Mouse (Mus musculus) adrenal gland, postnatal 10 days (tissue): ENCODE measurements around the gene Mfsd12. TPM values are rescaled to one million over a fixed set of nuclear protein-coding genes. Genes with fewer than 3 reads are reported as not detected.

Experiments
- DNase-seq: peaks from one replicate; pipeline ENCODE4 v3.0.0; 2021; ENCODE audit warnings: mixed read lengths
- total RNA-seq, 2 experiments: library from RNA; stranded (reverse); gene quantifications; 2 replicates each; pipeline ENCODE4 v1.2.3; 2021

Gene Mfsd12
- total RNA-seq, 2 experiments from 2014 or later: 17.8 to 22.8 TPM

DNA sequence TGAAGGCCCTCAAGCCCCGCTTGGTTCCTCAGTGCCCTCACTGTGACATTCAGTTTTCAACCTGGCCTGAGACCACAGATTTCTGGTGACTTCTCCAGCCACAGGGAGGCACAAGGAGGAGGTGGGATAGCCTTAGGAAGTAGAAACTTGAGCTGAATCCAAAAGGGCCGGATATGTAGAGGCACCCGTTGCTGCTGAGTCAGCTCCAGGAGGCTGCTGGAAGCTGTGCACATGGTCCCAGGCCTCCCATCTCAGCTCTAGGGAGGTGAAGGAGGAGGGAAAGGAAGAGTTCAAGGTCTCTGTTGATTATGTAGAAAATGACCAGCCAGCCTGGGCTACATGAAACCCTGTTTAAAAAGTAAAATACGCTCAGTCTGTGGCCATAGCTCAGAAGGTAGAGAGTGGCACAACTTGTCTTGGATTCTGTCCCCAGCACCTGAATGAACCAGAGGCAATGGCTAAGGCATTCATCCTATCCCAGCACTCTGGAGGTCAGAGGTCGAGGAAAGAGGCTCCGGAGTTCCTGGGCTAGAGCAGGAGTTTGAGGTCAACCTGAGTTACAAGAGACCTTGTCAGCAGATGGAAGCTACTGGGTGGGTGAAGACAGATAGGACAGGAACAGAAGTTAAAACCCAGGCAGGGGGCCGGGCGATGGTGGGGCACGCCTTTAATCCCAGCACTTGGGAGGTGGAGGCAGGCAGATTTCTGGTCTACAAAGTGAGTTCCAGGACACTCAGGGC, 2.4 kb upstream of the Mfsd12 start:
- DNase-seq: no peak

DNA sequence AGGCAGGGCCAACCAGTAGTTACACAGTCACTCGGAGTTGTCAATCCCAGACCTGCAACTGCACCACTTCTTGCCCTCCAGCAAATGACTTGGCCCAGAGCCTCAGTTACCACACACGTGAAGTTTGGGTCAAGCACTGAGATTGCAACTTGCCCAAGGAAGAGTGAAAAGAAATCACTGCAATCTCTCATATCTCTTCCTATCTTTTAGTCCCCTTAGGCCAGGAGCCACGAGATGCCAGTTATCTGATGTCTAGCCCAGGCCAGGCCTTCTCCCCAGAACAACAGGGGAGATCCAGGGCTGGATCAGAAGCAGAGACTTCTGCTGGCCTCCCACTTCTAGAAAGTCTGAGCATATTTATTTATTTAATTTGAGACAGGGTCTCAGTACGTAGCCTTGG, 1.8 kb upstream of the Mfsd12 start:
- no peak for DNase-seq

DNA sequence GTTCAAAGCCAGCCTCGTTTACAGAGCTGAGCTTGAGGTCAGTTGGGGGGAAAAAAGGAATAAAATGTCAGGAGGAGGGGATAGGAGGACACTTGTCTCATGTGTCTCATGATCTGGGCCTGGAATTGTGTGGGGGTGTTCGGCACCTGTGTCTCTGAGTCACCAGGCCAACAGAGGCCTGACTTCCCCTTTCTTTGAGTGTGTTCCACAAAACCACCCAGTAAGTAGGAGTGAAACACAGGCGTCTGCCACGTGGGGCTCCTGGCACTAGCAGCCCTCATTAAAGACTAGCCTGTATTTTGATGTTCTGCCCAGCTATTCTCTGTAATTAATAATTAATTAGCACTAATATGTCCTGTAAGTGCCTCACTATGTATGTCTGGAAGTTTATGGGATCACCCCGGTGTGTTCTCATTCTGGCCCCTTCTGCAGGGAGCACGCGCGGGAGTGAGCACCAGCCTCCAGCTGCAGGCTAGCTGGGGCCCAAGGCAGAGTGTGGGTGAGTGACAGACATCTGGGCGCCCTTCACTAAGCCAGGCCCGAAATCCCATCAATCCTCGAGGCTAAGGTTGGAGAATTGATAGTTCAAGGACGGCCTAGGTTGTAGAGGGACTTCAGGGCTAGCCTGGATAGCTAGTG, 820 bp upstream of the Mfsd12 start:
- no peak for DNase-seq

DNA sequence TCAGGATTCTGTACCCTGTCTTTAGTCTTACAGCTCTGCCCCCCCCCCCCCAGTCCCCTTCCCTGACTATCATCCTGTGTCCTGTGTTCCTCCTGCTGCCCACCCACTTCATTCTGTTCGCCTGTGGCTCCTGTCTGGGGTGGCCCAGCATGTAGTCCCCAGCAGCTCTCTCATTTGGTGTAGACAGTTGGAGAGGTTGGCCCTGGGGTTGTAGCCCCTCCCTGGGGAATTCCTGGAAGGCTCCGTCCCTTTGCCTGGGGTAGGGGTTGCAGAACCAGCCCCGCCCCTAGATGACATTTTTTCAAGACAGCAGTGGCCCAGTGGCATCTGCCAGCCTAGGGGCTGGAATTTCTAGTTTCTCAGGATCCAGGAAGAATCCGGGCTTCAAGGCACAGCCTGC, 918 bp downstream of the Mfsd12 start:
- no peak for DNase-seq

DNA sequence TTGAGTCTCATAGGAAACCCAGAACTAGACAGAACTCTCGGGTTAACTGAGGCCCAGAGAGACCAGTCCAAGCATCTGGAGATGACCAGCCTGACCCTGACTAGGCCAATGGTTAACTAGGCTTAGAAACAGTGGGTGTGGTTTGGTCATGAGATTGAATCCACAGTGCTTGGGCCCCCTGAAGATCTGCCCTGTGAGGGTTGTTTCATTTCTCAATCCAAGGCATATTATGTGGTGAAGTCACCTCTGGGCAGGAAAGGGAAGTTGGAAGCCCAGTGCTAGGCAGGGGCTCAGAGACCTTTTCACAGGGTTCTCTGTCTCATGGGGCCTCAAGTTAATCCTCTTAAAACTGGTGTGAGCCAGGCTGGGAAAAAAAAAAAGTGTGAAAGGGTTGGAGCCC, 1.6 kb downstream of the Mfsd12 start:
- no peak for DNase-seq

DNA sequence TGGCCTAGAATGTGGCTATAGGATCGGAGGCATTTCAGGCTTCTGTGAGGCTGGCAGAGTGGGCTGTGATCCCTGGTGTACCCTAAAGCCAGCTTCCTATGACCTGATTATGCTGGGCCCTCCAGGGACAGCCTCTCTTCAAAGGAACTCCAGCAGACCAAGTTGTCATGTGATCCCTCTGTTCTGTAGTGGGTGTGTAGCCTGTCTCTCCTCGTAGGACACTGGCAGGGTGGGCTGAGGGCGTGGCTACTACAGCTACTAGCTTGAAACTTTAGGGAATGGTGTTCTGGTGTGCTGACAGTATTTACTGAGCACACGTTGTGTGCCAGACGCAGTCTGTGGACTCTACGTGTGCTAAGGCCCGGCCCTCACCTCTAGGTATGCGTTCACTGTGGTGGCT, 3.4 kb downstream of the Mfsd12 start:
- DNase-seq: no peak

DNA sequence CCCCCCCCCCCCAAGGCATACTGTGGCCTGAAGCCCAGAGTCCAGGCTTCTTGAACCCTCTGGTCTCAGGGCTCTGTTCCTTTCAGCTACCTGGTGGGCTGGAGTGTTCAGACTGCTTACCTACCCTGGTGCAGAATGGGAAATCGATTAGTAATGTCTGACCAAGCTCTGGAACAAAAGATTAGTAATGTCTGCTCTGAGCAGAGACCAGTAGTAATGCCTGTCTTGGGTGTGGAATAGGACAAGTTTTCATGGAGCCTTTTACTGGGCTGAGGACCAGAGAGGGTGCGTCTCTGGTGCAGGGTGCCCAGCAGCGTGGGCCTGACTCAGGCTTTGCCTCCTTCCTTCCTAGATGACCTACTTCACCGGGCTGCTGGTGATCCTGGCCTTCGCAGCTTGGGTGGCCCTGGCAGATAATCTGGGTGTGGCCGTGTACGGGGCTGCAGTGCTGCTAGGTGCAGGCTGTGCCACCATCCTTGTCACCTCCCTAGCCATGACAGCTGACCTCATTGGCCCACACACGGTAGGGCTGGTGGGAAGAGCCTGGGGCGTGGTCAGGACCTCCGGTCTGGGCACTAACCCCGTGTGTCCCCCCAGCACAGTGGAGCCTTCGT, 5.2 kb downstream of the Mfsd12 start:
- peak; percentile 23 for DNase-seq

DNA sequence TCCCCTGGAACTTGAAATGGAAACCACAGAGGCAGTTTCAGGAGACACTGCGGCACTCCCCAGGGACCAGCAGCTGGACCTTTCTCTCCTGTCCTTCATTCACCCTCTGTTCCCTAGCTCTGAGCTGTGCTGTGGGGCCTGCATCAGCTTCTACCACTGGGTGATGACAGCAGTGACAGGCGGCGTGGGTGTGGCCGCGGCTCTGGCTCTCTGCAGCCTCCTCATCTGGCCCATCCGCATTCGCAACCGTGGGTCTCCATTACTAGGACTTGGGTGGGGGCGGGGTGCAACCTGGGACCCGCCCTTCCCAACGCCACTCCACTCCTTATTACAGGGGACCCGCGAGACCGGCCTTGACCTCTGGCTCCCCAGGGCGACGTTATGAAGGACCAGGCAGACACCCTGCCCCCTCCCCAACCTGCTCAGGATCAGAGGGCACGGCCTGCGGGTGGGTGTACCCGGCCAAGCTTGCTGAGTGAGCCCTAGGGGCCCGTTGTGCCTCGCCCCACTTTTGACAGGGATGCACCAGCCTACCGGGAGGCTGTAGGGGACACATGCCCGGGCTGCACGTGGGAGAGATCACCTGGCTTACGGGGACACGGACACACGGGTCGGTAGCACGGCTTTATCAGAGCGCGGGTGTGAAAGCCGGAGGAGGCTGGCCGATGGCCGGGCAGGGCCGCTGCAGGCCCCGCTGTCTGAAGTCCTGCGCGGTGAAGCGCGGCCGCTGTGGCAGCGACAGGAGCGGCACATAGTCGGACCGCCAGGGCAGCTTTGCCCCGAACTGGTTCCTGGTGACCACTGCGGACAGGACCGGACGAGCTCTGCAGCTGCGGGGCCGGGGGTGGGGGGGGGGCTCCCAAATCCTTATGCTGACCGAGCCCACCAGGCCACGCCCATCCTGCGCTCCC, 6.4 kb downstream of the Mfsd12 start:
- peak; percentile 54 for DNase-seq

DNA sequence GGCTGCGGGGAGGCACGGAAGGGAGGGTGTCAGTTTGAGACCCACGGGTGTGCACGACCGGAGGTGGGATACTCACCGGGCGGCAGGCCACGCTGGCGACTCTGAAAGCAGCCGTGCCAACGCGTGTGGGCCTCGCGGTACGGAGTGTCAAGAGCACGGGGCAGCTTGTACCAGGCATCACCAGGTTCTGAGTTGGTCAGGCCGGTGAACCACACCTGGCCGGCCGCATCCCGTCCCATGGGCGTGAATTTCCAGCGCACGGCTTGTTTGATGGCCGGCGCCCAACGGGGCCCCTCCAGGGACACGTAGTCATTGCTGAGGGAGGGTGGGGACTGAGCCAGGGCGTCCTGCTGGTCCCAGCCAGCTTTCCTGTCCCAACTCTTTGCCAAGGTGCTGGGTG, 7.4 kb downstream of the Mfsd12 start:
- DNase-seq: peak; percentile 76

DNA sequence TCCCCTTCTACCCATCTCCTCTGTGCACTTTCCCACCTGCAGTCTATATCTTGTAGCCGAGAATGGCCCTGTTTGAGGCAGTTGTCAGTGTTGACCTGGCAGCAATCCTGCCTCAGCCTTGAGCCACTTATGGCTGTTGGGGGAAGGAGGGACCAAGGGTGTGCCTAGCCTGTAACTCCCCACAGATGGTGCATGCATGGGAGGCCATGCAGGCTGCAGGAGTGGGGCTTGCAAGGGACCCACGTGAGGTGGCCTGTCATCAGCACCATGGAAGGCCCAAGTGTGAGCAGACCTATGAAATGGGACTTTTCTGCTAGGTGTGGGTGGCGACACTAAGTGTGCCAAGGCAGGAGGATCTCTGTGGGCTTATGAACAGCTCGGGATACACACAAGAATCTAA, 7.8 kb downstream of the Mfsd12 start:
- DNase-seq: no peak

DNA sequence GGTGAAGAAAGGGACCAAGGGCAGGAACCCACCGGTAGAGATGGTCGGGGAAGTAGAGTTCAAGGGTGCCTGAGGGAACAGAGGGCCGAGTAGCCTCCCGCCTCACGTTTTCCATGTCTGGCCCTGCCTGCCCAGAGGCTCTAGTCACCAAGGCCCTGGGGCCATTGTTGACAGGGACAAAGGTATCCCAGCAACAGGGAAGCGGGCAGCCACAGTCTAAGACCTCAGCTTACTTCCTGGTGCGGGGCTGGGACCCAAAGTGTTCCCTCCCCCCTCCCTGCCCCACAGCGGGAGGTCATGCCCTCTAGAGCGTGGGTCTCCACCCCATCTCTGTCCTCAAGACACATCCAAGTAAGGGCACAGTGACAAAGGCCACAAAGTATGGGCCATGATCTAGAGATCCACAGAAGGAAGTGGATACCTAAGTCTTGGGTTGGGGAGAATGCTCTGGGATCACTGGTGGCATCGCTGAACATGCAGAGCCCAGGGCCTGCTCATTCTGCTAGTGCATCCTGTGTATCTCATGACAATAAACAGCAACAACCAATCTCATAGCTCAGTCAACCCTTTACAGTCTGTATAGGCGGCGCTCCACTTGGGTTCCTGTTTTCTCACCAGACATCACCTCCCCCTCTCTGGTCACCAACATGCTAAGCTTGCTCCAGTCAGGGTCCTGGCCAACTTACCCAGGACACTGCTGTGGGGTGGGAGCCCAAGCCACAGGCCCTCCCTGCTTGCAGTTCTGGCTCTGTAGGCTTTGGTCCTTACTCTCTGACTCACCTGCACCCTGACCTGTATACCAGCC, 8.6 kb downstream of the Mfsd12 start, which contains the start of gene 4930404N11Rik:
Gene 4930404N11Rik (minus strand): TSS at position 145 of the 805 bp plus-strand sequence.
- no peak for DNase-seq

DNA sequence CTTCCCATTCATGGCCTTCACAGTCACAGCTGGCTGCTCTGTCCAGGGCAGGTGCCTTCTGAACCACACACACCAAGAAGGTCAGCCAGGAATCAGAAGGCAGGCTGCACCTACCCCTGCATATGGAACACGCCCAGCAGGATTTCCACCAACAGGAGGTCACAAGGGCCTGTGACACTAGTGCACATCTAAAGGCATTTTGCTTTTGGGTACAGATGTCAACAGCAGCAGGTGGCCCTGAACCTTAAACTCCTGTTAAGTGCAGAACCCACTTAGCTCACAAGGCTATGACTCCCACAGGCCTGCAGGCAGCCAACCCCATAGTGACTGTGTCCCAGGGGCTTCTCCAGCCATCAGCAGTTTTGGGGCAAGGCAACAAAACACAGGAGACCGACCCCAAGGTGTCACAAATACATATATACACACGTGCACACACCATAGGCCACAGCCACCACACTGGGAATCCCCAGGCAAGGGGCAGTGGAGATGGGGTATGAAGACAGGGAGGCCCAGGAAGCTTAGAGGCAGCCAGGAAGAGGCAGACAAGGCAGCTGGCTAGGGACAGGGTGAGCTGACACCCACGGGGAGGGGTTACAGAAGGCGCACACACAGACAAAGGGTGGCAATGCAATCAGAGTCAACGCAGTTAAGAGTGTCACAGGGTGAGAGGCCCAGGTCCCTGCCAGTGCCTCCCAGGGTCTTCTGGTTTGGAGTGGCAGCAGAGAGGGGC, 9.4 kb downstream of the Mfsd12 start:
- no peak for DNase-seq

DNA sequence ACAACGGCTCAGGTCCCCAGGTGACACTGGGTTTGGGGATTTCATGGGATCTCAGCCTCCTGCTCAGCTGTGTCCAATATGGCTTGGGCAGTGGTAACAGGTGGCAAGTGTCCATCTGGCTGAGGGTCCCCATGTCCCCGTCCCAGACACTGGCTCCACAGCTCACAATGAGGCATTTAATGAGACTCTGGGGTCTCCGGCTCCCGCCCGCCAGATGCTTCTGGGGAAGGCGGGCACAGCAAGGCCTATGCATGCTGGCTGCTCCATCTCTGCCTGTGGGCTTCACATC, 9.9 kb downstream of the Mfsd12 start:
- DNase-seq: no peak

DNA sequence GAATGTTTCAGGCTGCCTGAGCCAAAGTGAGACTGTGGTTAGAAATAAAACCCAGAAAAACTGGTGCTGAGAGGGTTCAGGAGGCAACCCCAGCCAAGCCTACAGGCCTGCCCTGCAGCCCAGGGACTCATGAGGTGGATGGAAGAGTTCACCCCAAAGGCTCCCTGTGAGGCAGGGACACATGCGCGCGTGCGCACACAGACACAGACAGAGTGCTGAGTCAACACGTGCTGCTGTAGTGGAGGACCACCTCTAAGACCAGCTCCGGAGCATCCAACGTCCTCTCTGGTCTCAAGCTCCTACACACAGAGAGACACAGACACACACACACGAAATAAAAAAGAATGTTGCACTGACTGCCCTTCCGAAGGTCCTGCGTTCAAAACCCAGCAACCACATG, 18.0 kb downstream of the Mfsd12 start:
- no peak for DNase-seq

DNA sequence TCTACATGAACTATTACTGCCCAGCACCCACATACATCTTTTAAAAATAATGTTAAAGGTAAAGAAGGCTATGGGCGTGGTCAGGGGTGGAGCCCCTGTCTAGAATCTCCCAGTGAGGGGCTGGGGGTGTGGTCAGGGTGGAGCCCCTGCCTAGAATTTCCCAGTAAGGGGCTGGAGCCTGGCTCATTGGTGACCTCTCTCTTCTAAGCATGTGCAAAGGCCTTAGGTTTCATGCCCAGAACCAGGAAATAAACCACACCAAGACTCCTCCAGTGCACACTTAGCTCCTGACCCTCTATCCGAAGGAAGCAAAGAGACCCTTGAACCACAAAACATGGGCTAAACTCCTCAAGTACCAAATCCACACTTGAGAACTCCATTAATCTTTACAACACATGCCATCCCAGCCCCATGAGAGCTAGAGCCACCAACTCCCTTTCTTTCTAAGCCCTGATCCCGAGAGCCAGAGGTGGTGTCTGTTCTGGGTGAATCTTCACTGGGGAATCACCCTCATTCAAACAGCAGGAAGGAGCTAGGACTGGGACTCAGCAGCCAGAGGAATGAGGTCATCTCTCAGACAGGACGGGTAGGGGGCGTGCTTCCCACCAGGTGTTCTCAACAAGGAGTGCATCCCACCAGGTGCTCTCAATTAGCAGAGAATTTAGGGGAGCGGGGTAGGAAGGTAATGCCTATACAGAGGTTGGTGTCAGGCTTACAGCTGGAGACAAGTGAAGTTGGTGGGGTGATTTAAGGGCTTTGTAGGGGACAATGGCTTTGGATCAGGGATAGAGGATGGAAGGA, 19.5 kb downstream of the Mfsd12 start:
- DNase-seq: no peak

DNA sequence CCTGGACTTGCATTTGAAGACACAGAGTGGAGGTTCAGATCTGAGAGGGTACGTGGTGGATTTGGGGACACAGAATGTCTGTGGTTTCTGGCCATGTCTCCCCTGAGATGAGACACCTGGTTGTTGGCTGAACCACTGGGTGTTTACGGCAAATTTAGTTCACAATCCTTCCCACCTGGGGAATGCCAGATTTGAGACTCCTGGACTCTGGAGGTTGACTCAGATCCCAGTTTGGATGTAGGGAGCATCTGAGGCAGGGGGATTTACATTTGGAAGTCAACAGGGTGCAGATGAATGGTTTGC, 20.0 kb downstream of the Mfsd12 start:
- DNase-seq: no peak

DNA sequence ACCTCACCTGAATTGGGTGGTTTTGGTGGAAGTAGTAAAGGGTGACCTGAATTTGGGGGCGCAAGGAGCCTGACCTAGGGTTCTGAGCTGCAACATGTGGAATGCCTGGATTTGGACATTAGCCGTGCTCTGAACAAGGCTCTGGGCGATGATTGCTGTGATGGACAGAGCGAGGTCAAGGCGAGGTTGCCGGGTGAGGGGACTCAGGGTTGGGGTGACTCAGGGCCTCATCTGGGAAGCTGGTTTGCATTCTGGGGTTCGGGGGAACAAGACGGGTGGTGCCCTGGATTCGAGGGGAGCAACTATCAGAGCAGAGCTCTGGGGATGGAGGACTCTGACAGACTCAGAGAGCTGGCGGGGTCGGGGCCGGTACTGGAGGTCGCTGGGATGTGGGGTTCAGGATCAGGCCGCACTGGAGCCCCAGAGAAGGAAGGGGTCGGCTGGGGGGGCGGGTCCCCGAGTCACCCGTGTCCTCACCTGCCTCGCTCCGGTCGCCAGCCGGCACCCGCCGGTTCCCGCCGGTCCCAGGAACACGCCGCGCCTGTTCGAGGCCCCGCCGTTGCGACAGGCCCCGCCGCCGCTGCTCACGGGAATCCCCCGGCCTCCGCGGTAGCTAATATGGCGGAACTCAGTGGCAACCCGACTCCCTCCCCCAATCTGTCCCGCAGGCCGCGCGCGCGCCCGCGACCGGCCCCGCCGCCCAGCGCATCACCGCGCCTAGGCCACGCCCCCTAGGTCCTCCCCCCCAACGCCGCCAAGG, 20.7 kb downstream of the Mfsd12 start, which contains the start of gene Fzr1:
Gene Fzr1 (minus strand): TSS at position 724 of the 760 bp plus-strand sequence.
- no peak for DNase-seq

DNA sequence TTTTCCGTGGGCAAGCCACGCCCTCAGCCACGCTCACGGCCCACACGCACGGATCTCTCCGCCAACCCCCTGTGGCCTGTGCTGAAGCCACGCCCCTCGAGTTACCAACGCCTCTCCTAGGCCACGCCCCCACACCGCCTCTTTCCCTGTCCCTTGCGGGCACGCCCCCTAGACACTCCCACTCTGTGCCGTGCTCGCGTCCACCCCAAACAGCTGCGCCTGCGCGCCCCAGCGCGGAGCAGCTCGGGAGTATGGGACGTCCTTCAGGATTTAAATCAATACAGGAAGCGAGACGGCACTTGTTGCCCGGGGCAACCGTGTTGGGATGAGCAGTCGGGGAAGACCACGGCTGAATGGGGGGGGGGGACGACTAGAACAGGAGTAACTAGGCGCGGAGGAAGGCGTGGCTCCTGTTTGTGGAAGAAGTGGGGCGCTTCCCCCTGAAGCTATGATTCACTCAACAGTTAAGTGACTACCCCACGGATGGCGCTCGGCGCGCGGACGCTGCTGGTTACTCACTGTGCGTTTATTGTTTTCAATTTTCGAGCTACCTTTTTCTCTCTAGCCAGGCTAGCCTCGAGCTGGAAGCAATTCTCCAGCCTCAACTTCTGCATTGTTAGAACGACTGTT, 21.4 kb downstream of the Mfsd12 start:
- DNase-seq: peak; percentile 100

DNA sequence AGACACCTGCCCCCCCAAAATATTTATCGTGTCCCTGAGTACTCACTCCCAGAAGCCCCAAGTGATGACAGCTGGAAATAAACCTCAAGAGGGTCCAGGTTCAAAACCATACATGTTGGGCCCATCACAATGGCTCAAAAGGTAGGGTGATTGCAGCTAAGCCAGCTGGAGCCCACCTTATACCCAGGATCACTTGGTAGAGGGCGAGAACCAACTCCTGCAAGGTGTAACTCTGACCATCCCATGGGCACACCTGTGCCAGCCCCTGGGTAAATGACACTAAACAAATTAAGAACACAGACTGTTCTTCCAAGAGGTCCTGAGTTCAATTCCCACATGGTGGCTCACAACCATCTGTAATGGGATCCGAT, 21.9 kb downstream of the Mfsd12 start:
- no peak for DNase-seq
